Mouse (Mus musculus) erythroblast, embryonic 14.5 days (primary cell): Measurements from ENCODE around the gene Psmb3.

Experiments
- GATA1 ChIP-seq: IDR thresholded peaks from 2 replicates; pipeline ENCODE4 v1.6.1; 2012; ENCODE audit warnings: low read length, inconsistent platforms, mixed read lengths
- TAL1 ChIP-seq: IDR thresholded peaks from 3 replicates; pipeline ENCODE4 v1.6.1; 2012; ENCODE audit warnings: low read length, inconsistent platforms, mixed read lengths

- TF ChIP-seq TAL1, result no peak
- no peak for TF ChIP-seq GATA1
Measured at GRCm38 (mm10) chr11:97684063-97684680, 19.0 kb upstream of the Psmb3 start.
